Mouse (Mus musculus) lung, embryonic 16.5 days (tissue): ENCODE measurements at regions not wholly inside any gene's neighbourhood (a gene's known extent, or its start where the extent isn't known, plus 50 kb on each side); places are given as distances from the start of the nearest gene placed in this dataset.
"Not testable (repeated sequence)": the region's sequence is repeated elsewhere in the genome, so short reads cannot be mapped to it uniquely, and the experiment has no call there.

Source experiments
- ATAC-seq: fragments of 200-750 bp; cut with Nextera tagmentation; 2 replicates; pipeline ENCODE4 v1.8.0; 2017; ENCODE audit warnings: low read depth, mild to moderate bottlenecking, moderate library complexity
- H3K27ac ChIP-seq: fragments of 300-500 bp; sonication (generic); 2 replicates; pipeline ENCODE4 v1.5.1; 2014; ENCODE audit warnings: mild to moderate bottlenecking, control low read depth, low read length
- H3K27me3 ChIP-seq: fragments of 300-500 bp; sonication (generic); 2 replicates; pipeline ENCODE4 v1.6.1; 2014; ENCODE audit warnings: low read depth, low read length, mixed read lengths; ENCODE audit not compliant: control insufficient read depth, insufficient read depth
- H3K36me3 ChIP-seq: fragments of 300-500 bp; sonication (generic); 2 replicates; pipeline ENCODE4 v1.6.1; 2014; ENCODE audit warnings: low read length; ENCODE audit not compliant: control insufficient read depth, insufficient read depth
- H3K4me1 ChIP-seq: fragments of 300-500 bp; sonication (generic); replicated peaks from 2 replicates; pipeline ENCODE4 v1.6.1; 2014; ENCODE audit warnings: low read length, mixed read lengths; ENCODE audit not compliant: control insufficient read depth, insufficient read depth
- H3K4me2 ChIP-seq: fragments of 300-500 bp; sonication (generic); 2 replicates; pipeline ENCODE4 v1.6.1; 2014; ENCODE audit warnings: low read depth, low read length, control low read depth
- H3K4me3 ChIP-seq: fragments of 300-500 bp; sonication (generic); 2 replicates; pipeline ENCODE4 v1.5.1; 2014; ENCODE audit warnings: mild to moderate bottlenecking, low read length, control low read depth
- H3K9ac ChIP-seq: fragments of 300-500 bp; sonication (generic); 2 replicates; pipeline ENCODE4 v1.6.1; 2014; ENCODE audit warnings: low read length, control low read depth
- H3K9me3 ChIP-seq: fragments of 300-500 bp; sonication (generic); 2 replicates; pipeline ENCODE4 v1.6.1; 2016; ENCODE audit warnings: low read length; ENCODE audit not compliant: control insufficient read depth
- WGBS: fragments of 180-500 bp; shearing (Covaris S2); extraction: QIAGEN DNeasy Blood & Tissue Kit; methylation state at CpG from one replicate; pipeline ENCODE4 v1.1.7; 2014; 5-methylcytosine and 5-hydroxymethylcytosine counted together

DNA sequence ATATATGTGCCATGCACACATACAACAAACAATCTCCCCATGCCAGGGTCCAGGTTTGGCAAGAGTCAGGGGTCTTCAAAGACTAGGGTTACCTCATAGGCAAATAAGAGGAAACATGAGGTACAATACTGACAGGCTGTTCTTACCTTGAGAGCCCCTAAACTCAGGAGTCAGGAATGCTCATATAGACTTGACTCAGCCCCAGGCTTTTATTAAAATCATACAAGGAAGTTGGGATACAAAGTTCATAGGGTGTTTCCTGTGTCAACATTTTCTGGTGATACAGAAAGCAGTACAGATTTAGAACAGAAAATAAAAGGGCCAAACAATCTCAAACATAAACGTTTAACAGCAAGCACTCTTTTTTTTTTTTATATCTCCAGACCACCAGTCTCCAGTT lies 2102.4 kb upstream of the Aga start:
- H3K27ac ChIP-seq = no peak overlapping the region
- H3K4me3 ChIP-seq = no peak overlapping the region
- H3K27me3 ChIP-seq = no peaks in the 10 kb centered on the region
- no peak overlapping the region for H3K4me2 ChIP-seq
- no peak overlapping the region for H3K9ac ChIP-seq
- no peaks in the 10 kb centered on the region for H3K4me1 ChIP-seq
- no peaks in the 10 kb centered on the region for H3K9me3 ChIP-seq
- WGBS = 30% methylated on average over 1 of the region's 1 CpGs
- ATAC-seq = no peak
- no peaks in the 10 kb centered on the region for H3K36me3 ChIP-seq

DNA sequence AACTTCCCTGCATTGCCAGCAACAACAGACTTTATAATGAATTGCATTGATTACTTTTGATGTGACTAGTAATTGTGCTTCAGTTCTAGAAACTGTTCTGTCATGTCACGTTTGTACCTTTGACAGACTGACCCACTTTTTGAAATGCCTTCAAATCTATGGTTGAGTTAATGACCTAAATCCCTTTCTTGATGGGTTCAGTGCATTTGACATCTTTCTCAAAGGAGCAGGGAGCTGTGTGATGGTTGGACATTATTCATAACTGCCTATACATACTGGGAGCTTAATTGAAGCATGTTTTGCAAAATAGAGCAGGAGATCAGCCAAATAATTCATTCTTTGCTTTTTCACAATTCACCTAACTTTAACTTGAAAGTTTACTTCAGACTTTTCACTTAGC lies 2083.1 kb upstream of the Aga start:
- Histone ChIP-seq H3K9ac (no peak overlapping the region), H3K4me3 (no peak overlapping the region), H3K36me3 (no peaks in the 10 kb centered on the region), H3K27me3 (no peaks in the 10 kb centered on the region), H3K4me1 (no peaks in the 10 kb centered on the region), H3K27ac (no peak overlapping the region), H3K4me2 (no peak overlapping the region), H3K9me3 (no peaks in the 10 kb centered on the region)
- 74% methylated on average over 1 of the region's 1 CpGs for WGBS
- no peak for ATAC-seq

DNA sequence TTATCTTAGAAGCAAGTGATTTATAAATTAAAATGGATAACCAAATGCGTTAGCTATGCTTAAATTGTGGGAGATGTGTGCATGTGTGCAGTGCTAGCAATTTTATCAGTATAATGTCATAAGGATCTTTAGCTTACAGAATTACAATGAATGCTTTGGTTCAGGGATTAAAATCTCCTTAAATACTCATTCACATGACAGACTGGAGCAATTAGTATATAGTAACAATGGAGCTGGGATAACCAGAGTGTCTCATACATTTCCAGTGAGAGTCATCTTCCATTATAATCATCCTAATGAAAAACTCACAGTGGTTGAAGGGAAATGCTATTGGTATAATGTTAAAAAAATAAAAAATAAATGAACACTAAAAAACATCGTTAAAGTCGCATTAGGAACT lies 2082.7 kb upstream of the Aga start:
- 79% methylated on average over 3 of the region's 3 CpGs for WGBS
- no peak for ATAC-seq

DNA sequence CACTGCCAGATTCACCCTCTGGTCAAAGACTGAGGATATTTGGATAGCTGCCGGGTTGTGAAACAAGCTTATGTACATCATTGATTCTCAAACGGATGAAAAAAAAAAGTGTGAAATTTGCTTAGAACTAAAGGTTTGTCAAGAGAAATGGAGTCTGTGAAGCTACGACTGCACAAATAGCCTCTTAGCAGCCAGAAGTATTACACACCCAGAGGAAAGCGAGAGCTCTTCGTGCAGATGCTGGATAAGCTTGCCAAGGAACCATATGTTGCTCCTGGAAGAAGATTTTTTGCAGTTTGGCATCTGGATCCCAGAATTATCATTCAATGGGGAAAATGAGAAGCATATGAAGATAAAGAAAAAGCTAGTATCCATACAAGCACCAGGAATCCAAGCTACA lies 2063.9 kb upstream of the Aga start:
- Histone ChIP-seq H3K4me2 (no peak overlapping the region), H3K4me1 (no peaks in the 10 kb centered on the region), H3K27ac (no peak overlapping the region), H3K27me3 (no peaks in the 10 kb centered on the region), H3K4me3 (no peak overlapping the region), H3K36me3 (no peaks in the 10 kb centered on the region), H3K9ac (no peak overlapping the region), H3K9me3 (no peaks in the 10 kb centered on the region; the same call in 1 of the 2 replicates)
- ATAC-seq = peak; percentile 79; the same call in 1 of the 2 replicates
- WGBS = 51% methylated on average over 5 of the region's 5 CpGs

More for the DNA sequence above, 2082.7 kb upstream of the Aga start:
- no peak overlapping the region for H3K4me3 ChIP-seq
- H3K27ac ChIP-seq = no peak overlapping the region
- H3K4me2 ChIP-seq = no peak overlapping the region
- no peak overlapping the region for H3K9ac ChIP-seq
- H3K36me3 ChIP-seq = no peaks in the 10 kb centered on the region
- H3K4me1 ChIP-seq = no peaks in the 10 kb centered on the region
- H3K9me3 ChIP-seq = no peaks in the 10 kb centered on the region
- no peaks in the 10 kb centered on the region for H3K27me3 ChIP-seq

DNA sequence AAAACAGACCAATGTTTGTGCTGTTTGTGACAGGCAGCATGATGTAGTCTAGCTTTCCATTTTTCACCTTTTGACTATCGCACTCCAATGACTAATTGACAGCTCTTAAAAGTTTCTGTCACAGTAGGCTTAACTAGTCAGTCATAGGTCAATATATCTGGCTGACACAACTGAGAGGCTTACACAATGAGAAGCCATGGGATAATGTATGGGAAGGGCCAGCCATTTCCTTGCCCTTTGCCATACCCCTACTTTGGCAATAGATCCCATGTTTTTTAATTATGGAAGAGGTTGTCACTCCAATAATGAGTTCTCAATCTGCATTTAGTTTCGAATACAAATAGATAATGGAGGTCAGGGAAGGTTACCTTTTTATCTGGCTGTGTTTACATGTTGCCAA lies 2062.9 kb upstream of the Aga start:
- H3K9me3 ChIP-seq = no peaks in the 10 kb centered on the region; the same call in 1 of the 2 replicates
- no peak overlapping the region for H3K9ac ChIP-seq
- ATAC-seq = no peak

DNA sequence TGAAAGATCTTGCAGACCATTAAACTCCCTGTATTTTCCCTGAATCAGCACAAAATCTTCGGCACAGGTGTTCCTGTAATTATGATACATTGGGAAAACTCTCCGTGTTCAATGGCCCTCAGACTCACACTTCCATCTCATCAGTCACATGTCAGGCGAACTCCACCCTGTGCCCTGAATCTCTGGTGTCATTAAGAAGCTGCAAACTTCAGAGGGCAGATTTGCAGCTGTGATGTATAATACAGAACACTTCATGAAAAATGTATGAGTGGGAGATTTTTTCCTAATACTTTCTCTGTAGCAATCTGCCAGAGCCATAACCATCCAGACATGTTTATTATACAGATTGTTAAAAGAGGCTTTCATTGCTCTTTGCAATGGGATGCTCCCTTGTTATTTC lies 2032.1 kb upstream of the Aga start:
- Histone ChIP-seq H3K4me2 (no peak overlapping the region), H3K4me3 (no peak overlapping the region), H3K36me3 (no peaks in the 10 kb centered on the region), H3K4me1 (no peaks in the 10 kb centered on the region), H3K9ac (no peak overlapping the region), H3K9me3 (no peaks in the 10 kb centered on the region), H3K27ac (no peak overlapping the region), H3K27me3 (no peaks in the 10 kb centered on the region)
- WGBS = 48% methylated on average over 3 of the region's 3 CpGs
- ATAC-seq = no peak

More for the DNA sequence above, 2062.9 kb upstream of the Aga start:
- Histone ChIP-seq H3K27ac (no peak overlapping the region), H3K4me3 (no peak overlapping the region), H3K4me1 (no peaks in the 10 kb centered on the region), H3K36me3 (no peaks in the 10 kb centered on the region), H3K27me3 (no peaks in the 10 kb centered on the region), H3K4me2 (no peak overlapping the region)
- 47% methylated on average over 2 of the region's 2 CpGs for WGBS

DNA sequence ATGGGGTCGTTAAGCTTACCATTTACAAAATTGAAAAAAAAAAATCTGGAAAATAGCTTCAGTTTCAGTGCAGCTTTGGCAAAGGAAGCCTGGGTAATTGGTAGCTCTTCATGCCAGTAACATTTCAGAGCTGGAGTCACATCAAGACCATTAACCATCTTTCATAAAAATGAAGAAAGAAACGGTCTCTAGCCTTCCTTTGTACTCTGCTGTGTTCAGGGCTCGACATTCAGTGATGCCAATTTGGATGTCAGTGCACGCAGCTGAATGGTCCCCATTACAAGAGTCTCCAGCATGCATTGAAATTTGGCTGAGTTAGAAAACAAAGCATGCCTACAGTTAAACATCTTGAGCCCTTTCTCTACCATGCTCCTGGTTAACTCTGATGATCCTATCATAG lies 2009.0 kb upstream of the Aga start:
- 73% methylated on average over 4 of the region's 4 CpGs for WGBS

DNA sequence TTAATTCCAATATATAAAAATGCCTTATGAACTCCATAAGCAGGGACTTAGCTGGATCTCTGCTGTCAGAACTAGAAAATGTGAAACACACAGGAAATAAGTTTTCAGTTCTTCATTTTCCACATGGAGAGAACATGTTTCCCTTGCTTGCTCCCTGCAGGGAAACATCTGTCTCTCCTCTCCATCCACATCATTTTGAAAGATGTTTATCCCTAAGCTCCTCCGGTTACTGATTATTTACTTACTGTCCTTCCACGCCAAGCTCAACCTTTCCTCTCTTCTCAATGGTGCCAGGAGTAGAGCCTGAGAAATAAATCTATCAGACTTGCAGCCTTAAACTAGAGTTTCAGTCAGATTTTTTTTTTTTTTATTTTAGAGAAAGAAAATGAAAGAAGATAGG lies 1988.4 kb upstream of the Aga start:
- no peak overlapping the region for H3K4me2 ChIP-seq

More for the DNA sequence above, 2009.0 kb upstream of the Aga start:
- H3K9ac ChIP-seq = no peak overlapping the region
- no peaks in the 10 kb centered on the region for H3K36me3 ChIP-seq
- H3K4me2 ChIP-seq = no peak overlapping the region
- H3K27ac ChIP-seq = no peak overlapping the region
- no peaks in the 10 kb centered on the region for H3K4me1 ChIP-seq
- H3K9me3 ChIP-seq = no peaks in the 10 kb centered on the region
- no peak for ATAC-seq
- no peaks in the 10 kb centered on the region for H3K27me3 ChIP-seq
- no peak overlapping the region for H3K4me3 ChIP-seq

DNA sequence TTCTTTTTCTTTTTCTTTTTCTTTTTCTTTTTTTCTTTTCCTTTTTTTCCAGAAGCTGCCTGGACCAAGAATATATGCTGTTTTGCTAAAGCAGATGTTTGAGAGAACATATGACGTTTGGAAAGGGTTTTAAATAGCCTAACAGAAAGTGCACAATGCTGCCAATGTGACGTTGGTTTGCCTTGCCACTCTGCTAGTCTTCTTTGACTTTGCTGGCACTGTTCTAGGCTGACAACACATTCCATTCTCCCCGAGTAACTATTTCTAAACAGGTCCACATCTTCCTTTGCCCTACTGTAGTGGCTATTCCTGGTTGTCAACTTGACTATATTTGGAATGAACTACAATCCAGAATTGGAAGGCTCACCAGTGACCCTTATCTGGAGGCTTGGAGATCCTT lies 1958.4 kb upstream of the Aga start:
- not testable (repeated sequence) for H3K9me3 ChIP-seq, H3K9ac ChIP-seq, H3K4me1 ChIP-seq, H3K27me3 ChIP-seq, H3K4me2 ChIP-seq, H3K27ac ChIP-seq, H3K4me3 ChIP-seq, H3K36me3 ChIP-seq, ATAC-seq
- WGBS = 66% methylated on average over 3 of the region's 3 CpGs

More for the DNA sequence above, 1988.4 kb upstream of the Aga start:
- H3K36me3 ChIP-seq = no peaks in the 10 kb centered on the region
- H3K27ac ChIP-seq = no peak overlapping the region
- no peak overlapping the region for H3K4me3 ChIP-seq
- no peaks in the 10 kb centered on the region for H3K27me3 ChIP-seq
- H3K9me3 ChIP-seq = no peaks in the 10 kb centered on the region
- 28% methylated on average over 2 of the region's 2 CpGs for WGBS
- no peaks in the 10 kb centered on the region for H3K4me1 ChIP-seq
- ATAC-seq = peak; percentile 80
- no peak overlapping the region for H3K9ac ChIP-seq
